Mouse (Mus musculus): ENCODE results near the gene Il10ra.

GRCm38 (mm10) chr9:45251281-45251680 is 17.7 kb downstream of the Il10ra start:
- TF ChIP-seq CTCF (IDR thresholded peaks at IDR 0.05; ENCODE audit: low read depth, low read length) = no peak
- TF ChIP-seq GATA2 (IDR thresholded peaks at IDR 0.05; ENCODE audit: borderline replicate concordance, low read depth, low read length) = no peak
